Mouse (Mus musculus) limb, embryonic 15.5 days (tissue): ENCODE data around the gene Fcrl1. TPM values are rescaled to one million over a fixed set of nuclear protein-coding genes. Genes with fewer than 3 reads are reported as not detected.

Experiments
- ATAC-seq: fragments of 200-750 bp; cut with Nextera tagmentation; 2 replicates; pipeline ENCODE4 v1.8.0; 2017; ENCODE audit warnings: low read depth, moderate TSS enrichment; ENCODE audit not compliant: insufficient number of reproducible peaks, low FRiP score, low TSS enrichment
- H3K27ac ChIP-seq: fragments of 300-500 bp; sonication (generic); 2 replicates; pipeline ENCODE4 v1.5.1; 2015; ENCODE audit warnings: moderate library complexity, mild to moderate bottlenecking, inconsistent platforms
- H3K27me3 ChIP-seq: fragments of 300-500 bp; sonication (generic); 2 replicates; pipeline ENCODE4 v1.6.1; 2015; ENCODE audit warnings: inconsistent platforms
- H3K36me3 ChIP-seq: fragments of 300-500 bp; sonication (generic); 2 replicates; pipeline ENCODE4 v1.6.1; 2015; ENCODE audit warnings: inconsistent platforms
- H3K4me1 ChIP-seq: fragments of 300-500 bp; sonication (generic); 2 replicates; pipeline ENCODE4 v1.6.1; 2015; ENCODE audit warnings: inconsistent platforms
- H3K4me2 ChIP-seq: fragments of 300-500 bp; sonication (generic); 2 replicates; pipeline ENCODE4 v1.6.1; 2015; ENCODE audit warnings: mild to moderate bottlenecking, inconsistent platforms
- H3K4me3 ChIP-seq: fragments of 300-500 bp; sonication (generic); 2 replicates; pipeline ENCODE4 v1.5.1; 2015; ENCODE audit warnings: mild to moderate bottlenecking, inconsistent platforms
- H3K9ac ChIP-seq: fragments of 300-500 bp; sonication (generic); 2 replicates; pipeline ENCODE4 v1.6.1; 2015; ENCODE audit warnings: inconsistent platforms
- H3K9me3 ChIP-seq: fragments of 300-500 bp; sonication (generic); 2 replicates; pipeline ENCODE4 v1.6.1; 2016; ENCODE audit warnings: inconsistent platforms
- WGBS: fragments of 180-500 bp; shearing (Covaris S2); methylation state at CpG from one replicate; pipeline ENCODE4 v1.1.7; 2015; 5-methylcytosine and 5-hydroxymethylcytosine counted together
- polyA plus RNA-seq: library from polyadenylated mRNA; unstranded; fragments of >200 nt; fragmentation: Nextera tagmentation; extraction: Ambion mirVana; gene quantifications from 2 replicates; pipeline ENCODE4 v1.2.1, GENCODE M21; 2015

Fcrl1 gene
- polyA plus RNA-seq, 1 experiment from 2014 or later, result 0.27 TPM

GRCm38 (mm10) chr3:87381806-87382712 lies 5.9 kb downstream of the Fcrl1 start:
- no peaks in the 10 kb centered on the region for H3K36me3 ChIP-seq
- WGBS, result 62% methylated on average over 7 of the region's 7 CpGs

GRCm38 (mm10) chr3:87383308-87383707 lies 7.1 kb downstream of the Fcrl1 start:
- H3K36me3 ChIP-seq, result no peaks in the 10 kb centered on the region
- 94% methylated on average over 3 of the region's 3 CpGs for WGBS
- no peak overlapping the region for H3K4me3 ChIP-seq
- no peaks in the 10 kb centered on the region for H3K27me3 ChIP-seq
- H3K9ac ChIP-seq, result no peak overlapping the region
- no peak for ATAC-seq
- H3K4me1 ChIP-seq, result no peaks in the 10 kb centered on the region
- no peak overlapping the region for H3K4me2 ChIP-seq
- no peak overlapping the region for H3K27ac ChIP-seq
- no peaks in the 10 kb centered on the region for H3K9me3 ChIP-seq

More at GRCm38 (mm10) chr3:87381806-87382712, 5.9 kb downstream of the Fcrl1 start:
- Histone ChIP-seq H3K4me3 (no peak overlapping the region), H3K9ac (no peak overlapping the region), H3K4me1 (0 out of 2 replicates have a peak, but pooled peaks cover 2% of the 10 kb centered on the region), H3K27me3 (no peaks in the 10 kb centered on the region), H3K27ac (no peak overlapping the region), H3K9me3 (no peaks in the 10 kb centered on the region), H3K4me2 (no peak overlapping the region)
- ATAC-seq, result no peak

GRCm38 (mm10) chr3:87385105-87385504 lies 8.9 kb downstream of the Fcrl1 start:
- no peaks in the 10 kb centered on the region for H3K27me3 ChIP-seq
- H3K9ac ChIP-seq, result no peak overlapping the region
- no peak overlapping the region for H3K27ac ChIP-seq
- WGBS, result 84% methylated on average over 9 of the region's 9 CpGs
- H3K36me3 ChIP-seq, result no peaks in the 10 kb centered on the region
- ATAC-seq, result no peak
- H3K4me3 ChIP-seq, result no peak overlapping the region
- no peaks in the 10 kb centered on the region for H3K9me3 ChIP-seq
- no peaks in the 10 kb centered on the region for H3K4me1 ChIP-seq
- no peak overlapping the region for H3K4me2 ChIP-seq

- ATAC-seq, result no peak
- Histone ChIP-seq H3K27me3 (no peaks in the 10 kb centered on the region), H3K4me2 (no peak overlapping the region), H3K36me3 (no peaks in the 10 kb centered on the region), H3K9me3 (no peaks in the 10 kb centered on the region), H3K9ac (no peak overlapping the region), H3K27ac (no peak overlapping the region), H3K4me3 (no peak overlapping the region), H3K4me1 (no peaks in the 10 kb centered on the region)
- 90% methylated on average over 1 of the region's 1 CpGs for WGBS
Observed at GRCm38 (mm10) chr3:87390935-87391334, 14.7 kb downstream of the Fcrl1 start.

- Histone ChIP-seq H3K27me3 (no peaks in the 10 kb centered on the region), H3K9me3 (no peaks in the 10 kb centered on the region), H3K36me3 (no peaks in the 10 kb centered on the region), H3K9ac (no peak overlapping the region), H3K4me3 (no peak overlapping the region), H3K4me2 (no peak overlapping the region), H3K27ac (no peak overlapping the region), H3K4me1 (no peaks in the 10 kb centered on the region)
- no peak for ATAC-seq
- 68% methylated on average over 4 of the region's 4 CpGs for WGBS
Observed at GRCm38 (mm10) chr3:87398809-87399208, 22.6 kb downstream of the Fcrl1 start.

GRCm38 (mm10) chr3:87399906-87400305 lies 23.7 kb downstream of the Fcrl1 start:
- no peaks in the 10 kb centered on the region for H3K4me1 ChIP-seq
- no peak overlapping the region for H3K4me2 ChIP-seq
- no peak overlapping the region for H3K4me3 ChIP-seq
- ATAC-seq, result no peak
- WGBS, result 81% methylated on average over 4 of the region's 4 CpGs
- no peak overlapping the region for H3K27ac ChIP-seq
- no peaks in the 10 kb centered on the region for H3K9me3 ChIP-seq
- H3K27me3 ChIP-seq, result no peaks in the 10 kb centered on the region
- H3K9ac ChIP-seq, result no peak overlapping the region
- no peaks in the 10 kb centered on the region for H3K36me3 ChIP-seq

- ATAC-seq, result no peak
- Histone ChIP-seq H3K9ac (no peak overlapping the region), H3K4me2 (no peak overlapping the region), H3K4me3 (no peak overlapping the region), H3K9me3 (no peaks in the 10 kb centered on the region), H3K27me3 (no peaks in the 10 kb centered on the region), H3K36me3 (no peaks in the 10 kb centered on the region), H3K27ac (no peak overlapping the region), H3K4me1 (no peaks in the 10 kb centered on the region)
- 59% methylated on average over 5 of the region's 5 CpGs for WGBS
Observed at GRCm38 (mm10) chr3:87401321-87401720, 25.1 kb downstream of the Fcrl1 start.

- 23% methylated on average over 4 of the region's 4 CpGs for WGBS
- no peak overlapping the region for H3K4me3 ChIP-seq
- no peak overlapping the region for H3K4me2 ChIP-seq
- H3K36me3 ChIP-seq, result no peaks in the 10 kb centered on the region
- no peaks in the 10 kb centered on the region for H3K9me3 ChIP-seq
- no peak overlapping the region for H3K9ac ChIP-seq
- H3K4me1 ChIP-seq, result 0 out of 2 replicates have a peak, but pooled peaks cover 3% of the 10 kb centered on the region
- no peak for ATAC-seq
- no peaks in the 10 kb centered on the region for H3K27me3 ChIP-seq
- no peak overlapping the region for H3K27ac ChIP-seq
Observed at GRCm38 (mm10) chr3:87408171-87408570, 32.0 kb downstream of the Fcrl1 start.

- 82% methylated on average over 4 of the region's 4 CpGs for WGBS
- no peak for ATAC-seq
- H3K4me3 ChIP-seq, result no peak overlapping the region
- H3K27me3 ChIP-seq, result no peaks in the 10 kb centered on the region
- no peaks in the 10 kb centered on the region for H3K9me3 ChIP-seq
- H3K9ac ChIP-seq, result no peak overlapping the region
- H3K36me3 ChIP-seq, result no peaks in the 10 kb centered on the region
- 0 out of 2 replicates have a peak, but pooled peaks cover 3% of the 10 kb centered on the region for H3K4me1 ChIP-seq
- no peak overlapping the region for H3K27ac ChIP-seq
- no peak overlapping the region for H3K4me2 ChIP-seq
Observed at GRCm38 (mm10) chr3:87409196-87409935, 33.2 kb downstream of the Fcrl1 start.

- WGBS, result 78% methylated on average over 6 of the region's 6 CpGs
- Histone ChIP-seq H3K4me2 (no peak overlapping the region), H3K9ac (no peak overlapping the region), H3K27ac (no peak overlapping the region), H3K36me3 (no peaks in the 10 kb centered on the region), H3K9me3 (no peaks in the 10 kb centered on the region), H3K27me3 (no peaks in the 10 kb centered on the region), H3K4me1 (0 out of 2 replicates have a peak, but pooled peaks cover 3% of the 10 kb centered on the region), H3K4me3 (no peak overlapping the region)
- no peak for ATAC-seq
Observed at GRCm38 (mm10) chr3:87410605-87411004, 34.4 kb downstream of the Fcrl1 start.

GRCm38 (mm10) chr3:87411150-87411549 lies 35.0 kb downstream of the Fcrl1 start:
- ATAC-seq, result peak; percentile 61; the same call in 1 of the 2 replicates
- H3K27ac ChIP-seq, result no peak overlapping the region

GRCm38 (mm10) chr3:87420645-87421044 lies 44.5 kb downstream of the Fcrl1 start:
- 55% methylated on average over 1 of the region's 1 CpGs for WGBS
- no peaks in the 10 kb centered on the region for H3K9me3 ChIP-seq
- no peak overlapping the region for H3K9ac ChIP-seq

More at GRCm38 (mm10) chr3:87411150-87411549, 35.0 kb downstream of the Fcrl1 start:
- H3K9me3 ChIP-seq, result no peaks in the 10 kb centered on the region
- 0 out of 2 replicates have a peak, but pooled peaks cover 3% of the 10 kb centered on the region for H3K4me1 ChIP-seq
- no peak overlapping the region for H3K4me2 ChIP-seq
- no peak overlapping the region for H3K4me3 ChIP-seq
- no peaks in the 10 kb centered on the region for H3K36me3 ChIP-seq
- H3K27me3 ChIP-seq, result no peaks in the 10 kb centered on the region
- no peak overlapping the region for H3K9ac ChIP-seq
- WGBS, result 5% methylated on average over 12 of the region's 12 CpGs

More at GRCm38 (mm10) chr3:87420645-87421044, 44.5 kb downstream of the Fcrl1 start:
- H3K27me3 ChIP-seq, result no peaks in the 10 kb centered on the region
- no peaks in the 10 kb centered on the region for H3K4me1 ChIP-seq
- H3K36me3 ChIP-seq, result no peaks in the 10 kb centered on the region
- no peak for ATAC-seq
- no peak overlapping the region for H3K4me3 ChIP-seq
- H3K27ac ChIP-seq, result no peak overlapping the region
- no peak overlapping the region for H3K4me2 ChIP-seq
